Mouse (Mus musculus): ENCODE data around the gene Mogs.

DNA sequence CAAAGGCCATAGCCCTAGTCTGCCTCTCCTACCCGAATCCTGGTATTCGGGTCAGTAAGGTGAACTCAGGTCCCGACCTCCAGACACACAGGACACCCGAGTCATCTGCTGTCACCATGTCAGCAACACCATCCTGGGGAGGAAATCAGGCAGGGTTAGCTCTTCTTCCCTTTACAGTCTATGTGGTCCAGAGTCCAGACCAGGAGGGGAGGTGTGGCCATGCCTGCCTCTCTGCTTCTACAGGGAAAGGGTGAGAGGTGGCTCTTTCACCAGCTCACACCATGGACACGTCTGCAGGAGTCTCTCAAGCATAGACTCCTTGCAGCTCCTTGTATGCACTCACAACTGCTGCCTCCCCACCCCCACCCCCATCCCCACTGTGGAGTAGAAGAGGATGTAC, 38.2 kb downstream of the Mogs start:
- TF ChIP-seq CTCF (IDR thresholded peaks at IDR 0.05; ENCODE audit: low read depth, low read length) (no peak), POLR2A (IDR thresholded peaks at IDR 0.05; ENCODE audit: insufficient read depth, low read length) (no peak), EP300 (IDR thresholded peaks at IDR 0.05; ENCODE audit: insufficient read depth, low read depth, low read length) (no peak)

All from ES-Bruce4 (cell line).